ENCODE assay signal across 26 mouse cellular contexts in the genomic region with DNA sequence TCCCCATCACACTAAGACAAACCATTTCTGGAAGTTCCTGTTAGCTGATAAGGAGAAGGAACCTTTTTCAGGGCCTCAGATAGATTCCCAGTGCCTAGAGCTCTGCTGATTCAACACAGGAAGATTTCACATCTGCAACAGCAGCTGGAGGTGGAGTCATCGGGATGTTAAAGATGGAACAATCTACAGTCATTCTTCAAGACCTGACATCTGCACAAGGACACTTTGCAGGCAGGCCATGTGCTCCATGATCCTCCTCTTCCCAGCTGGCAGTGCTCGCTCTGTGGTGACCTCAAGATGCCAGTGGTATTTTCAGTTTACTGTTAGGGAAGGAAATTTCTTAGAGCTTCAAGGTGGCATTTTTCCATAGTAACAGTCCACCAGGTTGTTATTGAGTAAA. TPM values are rescaled to one million over a fixed set of nuclear protein-coding genes. Genes with fewer than 3 reads are reported as not detected.
A peak's percentile ranks its signal among the peaks of the same experiment; 100 is the strongest.
DNase-seq lines count a peak whose midpoint lies in the region; ATAC-seq and TF ChIP-seq lines count a peak whose summit lies in the region.
"Had no signal": no experiment of that assay in that cellular context is flagged by ENCODE, and none has a peak within 500 bp of the region (broad histone marks: within the 10 kb centered on the region; RNA-seq: fewer than 3 reads in every experiment).

No protein-coding gene starts in this region.

- WGBS in intestine, postnatal 0 days, result 73% methylated on average over 2 of the region's 2 CpGs

- H3K27ac ChIP-seq in MEL (ENCODE audit: control insufficient read depth, low read depth, low read length), result no peak overlapping the region
- no peak overlapping the region for H3K27ac ChIP-seq in intestine, postnatal 0 days (ENCODE audit: low read depth, low read length)
- H3K27ac ChIP-seq: embryonic facial prominence, embryonic 12.5 days; embryonic facial prominence, embryonic 15.5 days; gastrocnemius, adult 2 months; hindbrain, embryonic 12.5 days; hindbrain, embryonic 15.5 days had no signal

- no peak for ATAC-seq in intestine, postnatal 0 days
- ATAC-seq: forebrain, embryonic 14.5 days had no signal

- no peaks in the 10 kb centered on the region for H3K79me2 ChIP-seq in MEL (ENCODE audit: control insufficient read depth, insufficient read depth, low read length, poor library complexity)

- no peak for TF ChIP-seq POLR2A in MEL (IDR thresholded peaks at IDR 0.05; ENCODE audit: control insufficient read depth in 1 of 2, insufficient read depth in 1 of 2, low read depth in 1 of 2, low read length in 2 of 2, poor library complexity in 1 of 2)

- H3K36me3 ChIP-seq in MEL (ENCODE audit: control insufficient read depth in 1 of 2, insufficient read depth in 2 of 2, low read length in 2 of 2), result peaks cover 0 to 17% of the 10 kb centered on the region in 2 experiments; a peak in 2 of 4 replicates
- no peaks in the 10 kb centered on the region for H3K36me3 ChIP-seq in intestine, postnatal 0 days (ENCODE audit: control insufficient read depth, insufficient read depth)
- H3K36me3 ChIP-seq: embryonic facial prominence, embryonic 12.5 days; embryonic facial prominence, embryonic 15.5 days; hindbrain, embryonic 12.5 days; hindbrain, embryonic 15.5 days had no signal

- no peak overlapping the region for H3K4me3 ChIP-seq in MEL (ENCODE audit: control insufficient read depth in 1 of 2, insufficient read depth in 1 of 2, low read depth in 2 of 2, low read length in 2 of 2)
- no peak overlapping the region for H3K4me3 ChIP-seq in intestine, postnatal 0 days (ENCODE audit: low read depth, low read length)
- H3K4me3 ChIP-seq: embryonic facial prominence, embryonic 12.5 days; embryonic facial prominence, embryonic 15.5 days; gastrocnemius, adult 2 months; hindbrain, embryonic 12.5 days; hindbrain, embryonic 15.5 days had no signal

- peaks cover 14 to 32% of the 10 kb centered on the region in 2 experiments for H3K4me1 ChIP-seq in MEL (ENCODE audit: control insufficient read depth in 1 of 2, insufficient read depth in 2 of 2, low read length in 2 of 2)
- H3K4me1 ChIP-seq in intestine, postnatal 0 days (replicated peaks; ENCODE audit: control insufficient read depth, insufficient read depth, low read length), result no peaks in the 10 kb centered on the region
- H3K4me1 ChIP-seq: embryonic facial prominence, embryonic 12.5 days; embryonic facial prominence, embryonic 15.5 days had no signal

- DNase-seq in adrenal gland, adult 8-10 months, result peak; percentile 68
- DNase-seq in adrenal gland, postnatal 4 days (ENCODE audit: low spot score in 2 of 2), result no peak
- peak; percentile 13 for DNase-seq in 3T3-L1 (ENCODE audit: low read depth, low spot score)
- peak; percentile 17 for DNase-seq in MEL (ENCODE audit: low read depth, low spot score)
- peak; percentile 58 for DNase-seq in adrenal gland, postnatal 14 days
- DNase-seq in right cerebral cortex, postnatal 14 days, result no peak
- DNase-seq: cerebellum, adult 11 months; cerebellum, adult 2 months; cerebellum, adult 9-11 months; cerebellum, postnatal 25 days; forebrain, postnatal 0 days; gastrocnemius, adult 2 months; gastrocnemius, postnatal 14 days; heart, adult 11 months; kidney, adult 11 months had no signal

- TF ChIP-seq CTCF in MEL (IDR thresholded peaks at IDR 0.05 in 2 of 3, conservative IDR thresholded peaks at IDR 0.05 in 1 of 3; ENCODE audit: control insufficient read depth in 1 of 3, insufficient read depth in 1 of 3, low read depth in 2 of 3, low read length in 3 of 3, poor library complexity in 1 of 3, severe bottlenecking in 1 of 3), result no peak
- TF ChIP-seq CTCF in intestine, postnatal 0 days (IDR thresholded peaks at IDR 0.05; ENCODE audit: low read depth), result no peak

- no peak overlapping the region for H3K4me2 ChIP-seq in intestine, postnatal 0 days (replicated peaks; ENCODE audit: low read depth)
- H3K4me2 ChIP-seq: embryonic facial prominence, embryonic 12.5 days; embryonic facial prominence, embryonic 15.5 days; heart, embryonic 11.5 days; hindbrain, embryonic 12.5 days; hindbrain, embryonic 15.5 days had no signal

- TF ChIP-seq RAD21 in MEL (IDR thresholded peaks at IDR 0.05; ENCODE audit: low read depth, low read length), result no peak

- H3K9ac ChIP-seq in MEL (ENCODE audit: control insufficient read depth, low read depth, low read length, poor library complexity, severe bottlenecking), result no peak overlapping the region
- H3K9ac ChIP-seq in intestine, postnatal 0 days (ENCODE audit: low read depth, low read length), result no peak overlapping the region
- H3K9ac ChIP-seq: embryonic facial prominence, embryonic 12.5 days; embryonic facial prominence, embryonic 15.5 days; forebrain, postnatal 0 days; hindbrain, embryonic 12.5 days; hindbrain, embryonic 15.5 days had no signal

- H3K9me3 ChIP-seq in MEL (replicated peaks; ENCODE audit: insufficient read depth, low read length), result no peaks in the 10 kb centered on the region
- H3K9me3 ChIP-seq in intestine, postnatal 0 days (ENCODE audit: control insufficient read depth), result no peaks in the 10 kb centered on the region
- H3K9me3 ChIP-seq: embryonic facial prominence, embryonic 12.5 days; embryonic facial prominence, embryonic 15.5 days; hindbrain, embryonic 12.5 days; hindbrain, embryonic 15.5 days had no signal

- no peak for TF ChIP-seq EP300 in MEL (IDR thresholded peaks at IDR 0.05; ENCODE audit: low read depth in 1 of 2, low read length in 2 of 2)

- no peaks in the 10 kb centered on the region for H3K27me3 ChIP-seq in MEL (ENCODE audit: control insufficient read depth in 1 of 2, insufficient read depth in 2 of 2, low read length in 2 of 2)
- H3K27me3 ChIP-seq in intestine, postnatal 0 days (replicated peaks; ENCODE audit: control insufficient read depth, insufficient read depth, low read length), result no peaks in the 10 kb centered on the region
- H3K27me3 ChIP-seq: embryonic facial prominence, embryonic 12.5 days; embryonic facial prominence, embryonic 15.5 days; hindbrain, embryonic 12.5 days; hindbrain, embryonic 15.5 days had no signal

TF ChIP-seq in MEL, 35 proteins besides CTCF, POLR2A, EP300 and RAD21:
- TF ChIP-seq NRF1 (IDR thresholded peaks at IDR 0.05; ENCODE audit: insufficient read depth, low read depth, low read length, poor library complexity, severe bottlenecking), result no peak
- TF ChIP-seq E2F4 (IDR thresholded peaks at IDR 0.05; ENCODE audit: borderline replicate concordance, low read depth, low read length), result no peak
- TF ChIP-seq MYB (IDR thresholded peaks at IDR 0.05; ENCODE audit: low read depth, low read length), result no peak
- no peak for TF ChIP-seq TCF12 (IDR thresholded peaks at IDR 0.05; ENCODE audit: low read depth, low read length)
- TF ChIP-seq HCFC1 (IDR thresholded peaks at IDR 0.05; ENCODE audit: low read depth, low read length), result no peak
- no peak for TF ChIP-seq ELF1 (IDR thresholded peaks at IDR 0.05; ENCODE audit: low read depth, low read length)
- no peak for TF ChIP-seq KAT2A (conservative IDR thresholded peaks at IDR 0.05; ENCODE audit: low read depth, low read length)
- TF ChIP-seq MAZ (IDR thresholded peaks at IDR 0.05; ENCODE audit: low read depth, low read length), result no peak
- TF ChIP-seq USF1 (IDR thresholded peaks at IDR 0.05; ENCODE audit: low read depth, low read length), result no peak
- TF ChIP-seq SMC3 (IDR thresholded peaks at IDR 0.05; ENCODE audit: low read depth, low read length), result no peak

RNA-seq across cellular contexts. Expression of a gene that starts 29.1 kb away (rescaled TPM):
- total RNA-seq in adrenal gland, adult 8-10 months (2022), result 100 to 1,000 TPM; 194 to 235 (median 202) TPM
- 100 to 1,000 TPM; 173 to 175 TPM for total RNA-seq in adrenal gland, postnatal 4 days (2021)
- 203 and 241 TPM in 2 replicates for total RNA-seq in MEL (2012; rRNA removed)
- 100 to 1,000 TPM in 1 of 2 experiments, not detected in 1; 152 TPM for polyA plus RNA-seq in MEL (2012; ENCODE audit: insufficient read depth in 1 of 2, insufficient read length in 2 of 2, low read depth in 1 of 2, low replicate concordance in 2 of 2, missing spikeins in 1 of 2)
- 129 and 145 TPM in 2 replicates for total RNA-seq in adrenal gland, postnatal 14 days (2021)
- polyA plus RNA-seq in intestine, postnatal 0 days (2015; fragmentation: Nextera tagmentation; extraction: Ambion mirVana), result 237 and 238 TPM in 2 replicates

RNA-seq across cellular contexts. Expression of a gene that starts 33.4 kb away (rescaled TPM):
- total RNA-seq in adrenal gland, adult 8-10 months (2022), result 1 to 10 TPM in 2 of 4 experiments, under 1 TPM in 2; 0.35 to 4.6 (median 2.3) TPM
- 1 to 10 TPM; 2.0 to 3.4 TPM for total RNA-seq in adrenal gland, postnatal 4 days (2021)
- total RNA-seq in MEL (2012; rRNA removed), result 0.42 and 0.58 TPM in 2 replicates
- polyA plus RNA-seq in MEL (2012; ENCODE audit: insufficient read depth in 1 of 2, insufficient read length in 2 of 2, low read depth in 1 of 2, low replicate concordance in 2 of 2, missing spikeins in 1 of 2), result 1 to 10 TPM in 1 of 2 experiments, not detected in 1; 1.2 TPM
- 1.1 and 2.0 TPM in 2 replicates for total RNA-seq in adrenal gland, postnatal 14 days (2021)
- 0.17 TPM in 1 of 2 replicates, not detected in the other for polyA plus RNA-seq in intestine, postnatal 0 days (2015; fragmentation: Nextera tagmentation; extraction: Ambion mirVana)
- total RNA-seq: common myeloid progenitor, adult 5-6 weeks; heart, adult 8-10 months; heart, postnatal 25 days; hematopoietic stem cell, adult 5-6 weeks had no signal

Comparison
In these comparisons a context has a peak if more than half of its experiments do, and no peak if none do; other contexts are left out.
1. DNase-seq: peak in adrenal gland, adult 8-10 months (single experiment), 3T3-L1 (single experiment), MEL (single experiment) and adrenal gland, postnatal 14 days (single experiment); none in adrenal gland, postnatal 4 days (0 of 2) and right cerebral cortex, postnatal 14 days (single experiment).